Mouse (Mus musculus): Measurements from ENCODE around the gene Aaas. TPM values are rescaled to one million over a fixed set of nuclear protein-coding genes. Genes with fewer than 3 reads are reported as not detected.

Aaas gene
- polyA plus RNA-seq (2015; fragmentation: Nextera tagmentation; extraction: Ambion mirVana), result 37.4 and 37.9 TPM in 2 replicates

DNA sequence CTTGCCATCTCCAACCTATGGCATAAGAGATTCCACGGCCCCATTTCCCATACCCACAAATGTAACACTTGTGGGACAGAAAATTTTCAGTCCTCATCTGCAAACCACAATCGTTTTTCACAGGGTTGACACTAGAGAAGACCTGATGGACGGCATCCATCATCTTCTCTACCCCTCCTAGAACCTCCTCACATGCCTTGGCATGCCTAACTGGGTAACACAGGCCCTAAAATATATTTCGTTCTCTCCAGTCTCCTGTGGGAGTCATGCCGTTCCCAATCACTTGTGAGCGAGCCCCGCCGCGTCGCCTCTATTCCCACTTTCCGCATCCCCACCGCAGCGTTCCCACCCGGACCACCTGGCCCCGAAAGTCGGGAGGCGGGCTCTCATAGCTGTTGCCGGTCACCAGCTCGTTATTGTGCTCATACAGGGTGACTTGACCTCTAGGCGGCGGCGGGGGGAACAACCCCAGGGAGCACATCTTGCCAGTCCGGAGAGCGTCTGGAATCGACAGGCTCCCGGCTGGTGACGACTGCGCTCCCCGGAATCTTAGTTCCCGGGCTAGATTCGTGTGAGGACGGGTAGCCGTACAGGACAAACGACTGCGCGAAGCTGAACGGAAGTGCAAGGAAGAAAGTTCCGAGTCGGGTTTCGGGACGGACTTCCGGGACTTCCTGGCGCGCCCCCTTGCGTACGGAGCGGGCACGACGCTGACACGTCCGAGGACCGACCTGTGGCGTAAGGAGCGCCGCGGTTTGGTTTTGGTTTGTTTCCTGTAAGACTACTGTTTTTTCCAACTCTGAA lies at the start of gene Aaas:
Aaas (minus strand) TSS at position 634 of the 804 bp plus-strand sequence.
- Histone ChIP-seq H3K27ac (peak within 1 kb of the TSS; percentile 49), H3K27me3 (replicated peaks) (no peaks in the 10 kb centered on the region), H3K36me3 (replicated peaks) (no peaks in the 10 kb centered on the region), H3K4me2 (peak within 1 kb of the TSS; percentile 84), H3K4me3 (peak within 1 kb of the TSS; percentile 62), H3K9me3 (no peaks in the 10 kb centered on the region), H3K4me1 (peaks cover 20% of the 10 kb centered on the region), H3K9ac (peak within 1 kb of the TSS; percentile 62)
- ATAC-seq (replicated peaks), result peak; percentile 89
- under 1% methylated on average over 56 of the region's 56 CpGs for WGBS

DNA sequence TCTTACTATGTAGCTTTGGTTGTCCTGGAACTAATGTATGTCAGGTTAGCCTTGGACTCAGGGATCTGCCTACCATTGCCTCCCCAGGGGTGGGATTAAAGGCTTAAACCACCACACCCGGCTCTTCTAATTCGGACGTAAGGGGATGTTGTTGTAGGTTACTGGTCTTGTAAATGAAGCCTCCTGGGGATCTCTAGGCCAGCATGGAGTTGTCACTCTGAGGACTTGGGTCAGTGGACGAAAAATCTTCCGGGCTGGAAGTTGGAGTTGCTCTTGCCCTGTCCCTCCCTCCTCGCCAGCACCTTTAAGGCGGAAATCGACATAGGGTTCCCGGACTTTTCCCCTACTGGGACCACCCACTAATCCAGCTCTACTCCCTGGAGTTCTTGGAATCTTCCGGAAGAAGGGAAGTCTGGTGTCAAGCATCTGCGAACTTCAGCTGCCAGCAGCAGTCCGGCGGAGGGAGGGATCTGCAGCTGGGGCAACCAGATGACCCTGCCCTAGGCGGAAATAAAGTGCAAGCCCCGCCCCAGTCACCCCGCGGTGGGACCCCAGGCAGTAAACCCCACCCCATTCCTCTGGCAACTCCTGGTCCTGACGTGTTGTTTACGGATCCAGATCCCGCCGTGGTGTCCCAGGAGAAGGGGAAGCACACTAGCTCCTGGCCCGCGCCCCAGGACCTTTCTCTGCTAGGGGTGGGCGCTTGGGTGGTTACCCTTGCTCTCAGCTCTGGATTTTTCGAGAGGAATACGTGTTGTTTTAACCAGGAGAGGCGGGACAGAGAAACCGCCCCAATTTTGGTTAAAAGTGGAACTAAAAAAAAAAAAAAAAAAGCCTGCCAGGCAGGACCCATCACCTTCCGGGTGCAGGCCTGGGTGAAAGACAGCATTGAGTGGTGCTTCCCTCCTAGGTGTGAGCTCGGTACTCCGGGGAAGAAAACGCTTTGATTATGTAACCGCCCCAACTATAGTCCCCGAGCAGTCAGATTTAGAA lies 49.0 kb upstream of the Aaas start:
- peak overlapping the region; percentile 33 for H3K4me3 ChIP-seq
- WGBS, result 4% methylated on average over 34 of the region's 34 CpGs
- no peaks in the 10 kb centered on the region for H3K36me3 ChIP-seq (replicated peaks)
- H3K9me3 ChIP-seq, result no peaks in the 10 kb centered on the region
- H3K4me2 ChIP-seq, result peak overlapping the region; percentile 66
- peaks cover 8% of the 10 kb centered on the region for H3K4me1 ChIP-seq
- H3K9ac ChIP-seq, result peak overlapping the region; percentile 18
- ATAC-seq (replicated peaks), result no peak
- 0 out of 2 replicates have a peak overlapping the region, but pooled peaks have one; percentile 17 for H3K27ac ChIP-seq
- H3K27me3 ChIP-seq (replicated peaks), result no peaks in the 10 kb centered on the region

DNA sequence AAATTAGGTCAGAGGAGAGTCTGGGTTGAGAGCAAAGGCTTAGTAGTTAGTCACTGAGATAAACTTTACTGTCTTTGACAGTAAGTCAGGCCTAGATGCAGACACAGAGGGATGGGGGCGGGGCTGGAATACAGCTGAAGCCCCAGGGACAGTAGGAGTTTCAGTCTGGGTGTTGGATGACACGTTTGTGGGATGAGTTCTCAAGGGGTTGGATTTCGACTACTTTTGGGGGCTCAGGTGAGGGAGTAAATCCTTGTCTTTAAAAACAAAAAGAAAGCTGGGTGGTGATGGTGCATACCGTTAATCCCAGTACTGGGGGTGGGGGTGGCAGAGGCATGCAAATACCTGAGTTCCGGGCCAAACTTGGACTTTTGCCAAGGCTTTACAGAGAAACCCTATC lies 48.1 kb upstream of the Aaas start:
- Histone ChIP-seq H3K9me3 (no peaks in the 10 kb centered on the region), H3K9ac (no peak overlapping the region), H3K27me3 (replicated peaks) (no peaks in the 10 kb centered on the region), H3K27ac (no peak overlapping the region), H3K36me3 (replicated peaks) (no peaks in the 10 kb centered on the region), H3K4me2 (no peak overlapping the region), H3K4me1 (peaks cover 8% of the 10 kb centered on the region), H3K4me3 (no peak overlapping the region)
- no peak for ATAC-seq (replicated peaks)
- WGBS, result 20% methylated on average over 5 of the region's 5 CpGs

DNA sequence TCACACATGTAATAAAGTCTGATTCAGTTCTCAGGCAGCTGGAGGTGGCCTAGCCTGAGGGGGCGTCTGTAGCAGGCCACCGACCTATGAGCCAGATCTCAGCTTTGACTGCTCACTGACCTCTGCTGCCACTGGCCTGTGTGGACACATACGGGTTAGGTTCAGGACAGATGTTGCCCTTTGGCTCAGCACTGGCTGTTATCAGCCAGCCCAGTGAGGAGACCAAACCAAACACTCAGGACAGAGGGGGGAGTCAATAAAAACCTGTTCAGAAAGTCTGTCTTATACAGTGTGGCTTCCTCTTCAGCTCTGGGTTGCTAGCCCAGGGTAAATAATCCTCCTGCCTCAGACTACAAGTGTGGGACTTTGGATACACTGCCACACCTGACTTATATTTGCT lies 44.5 kb upstream of the Aaas start:
- no peaks in the 10 kb centered on the region for H3K36me3 ChIP-seq (replicated peaks)
- H3K9ac ChIP-seq, result no peak overlapping the region
- ATAC-seq (replicated peaks), result no peak
- no peaks in the 10 kb centered on the region for H3K27me3 ChIP-seq (replicated peaks)
- H3K27ac ChIP-seq, result no peak overlapping the region
- no peak overlapping the region for H3K4me3 ChIP-seq
- no peak overlapping the region for H3K4me2 ChIP-seq
- peaks cover 8% of the 10 kb centered on the region for H3K4me1 ChIP-seq
- 8% methylated on average over 3 of the region's 3 CpGs for WGBS
- no peaks in the 10 kb centered on the region for H3K9me3 ChIP-seq

DNA sequence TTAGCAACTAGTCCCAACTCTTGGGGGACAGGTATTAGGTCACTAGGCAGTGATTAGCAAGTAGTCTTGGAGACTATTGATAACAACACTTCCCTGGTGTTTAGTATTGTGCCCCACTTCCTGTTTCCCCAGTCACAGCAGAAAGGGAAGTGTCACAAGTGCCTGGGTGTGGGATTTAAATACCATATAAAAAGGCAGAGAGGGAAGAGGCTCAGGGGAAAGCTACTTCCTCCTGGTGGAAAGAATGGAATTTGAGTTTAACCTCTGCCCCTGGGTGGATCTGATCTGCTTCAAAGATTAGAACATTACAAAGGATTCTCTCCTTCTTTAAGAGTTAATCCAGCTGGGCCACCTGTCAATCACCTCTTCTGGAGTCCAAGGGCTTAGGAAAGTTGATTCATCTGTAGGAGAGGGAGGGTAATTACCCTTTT lies 43.0 kb upstream of the Aaas start:
- ATAC-seq (replicated peaks), result no peak
- H3K4me1 ChIP-seq, result no peaks in the 10 kb centered on the region
- H3K36me3 ChIP-seq (replicated peaks), result no peaks in the 10 kb centered on the region
- no peak overlapping the region for H3K27ac ChIP-seq
- H3K9me3 ChIP-seq, result no peaks in the 10 kb centered on the region
- H3K4me2 ChIP-seq, result no peak overlapping the region
- no peak overlapping the region for H3K9ac ChIP-seq
- H3K4me3 ChIP-seq, result no peak overlapping the region
- no peaks in the 10 kb centered on the region for H3K27me3 ChIP-seq (replicated peaks)

DNA sequence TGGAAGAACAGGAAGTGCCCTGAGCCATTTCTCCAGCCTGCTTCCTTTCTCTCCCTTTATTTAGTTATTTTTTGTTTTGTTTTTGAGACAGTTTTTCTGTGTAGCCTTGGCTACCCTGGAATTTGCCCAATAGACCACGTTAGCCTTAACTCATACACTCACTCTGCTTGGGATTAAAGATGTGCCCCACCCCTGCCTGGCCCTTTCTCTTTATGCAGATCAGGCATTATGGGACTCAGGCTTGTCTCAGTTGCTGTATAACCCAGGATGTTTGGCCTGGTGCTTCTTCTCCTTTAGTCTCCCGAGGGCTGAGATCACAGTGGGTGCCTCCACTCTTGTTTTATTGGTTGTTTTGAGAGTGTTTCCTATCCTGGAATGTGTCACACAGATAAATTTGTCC lies 41.9 kb upstream of the Aaas start:
- no peak for ATAC-seq (replicated peaks)
- no peak overlapping the region for H3K4me2 ChIP-seq
- no peak overlapping the region for H3K9ac ChIP-seq
- 17% methylated on average over 2 of the region's 2 CpGs for WGBS
- H3K9me3 ChIP-seq, result no peaks in the 10 kb centered on the region
- H3K27me3 ChIP-seq (replicated peaks), result no peaks in the 10 kb centered on the region
- H3K4me3 ChIP-seq, result no peak overlapping the region
- H3K4me1 ChIP-seq, result no peaks in the 10 kb centered on the region
- no peak overlapping the region for H3K27ac ChIP-seq
- no peaks in the 10 kb centered on the region for H3K36me3 ChIP-seq (replicated peaks)

DNA sequence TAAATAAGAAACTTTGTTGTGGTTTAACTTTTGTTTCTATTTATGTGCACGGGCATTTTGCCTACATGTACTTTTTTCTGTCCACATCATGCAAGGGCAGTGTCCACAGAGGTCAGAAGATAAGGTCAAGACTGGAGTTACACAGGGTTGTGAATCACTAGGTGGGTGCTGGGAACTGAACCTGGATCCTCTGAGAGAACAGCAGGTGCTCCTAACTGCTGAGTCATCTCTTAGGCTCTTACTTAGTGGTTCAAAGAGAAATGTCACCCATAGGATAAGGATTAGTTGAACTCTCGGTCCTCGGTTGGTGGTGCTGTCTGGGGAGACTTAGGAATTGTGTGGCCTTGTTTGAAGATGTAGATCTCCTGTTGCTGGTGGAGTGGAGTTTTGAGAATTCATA lies 38.4 kb upstream of the Aaas start:
- Histone ChIP-seq H3K9me3 (no peaks in the 10 kb centered on the region), H3K27me3 (replicated peaks) (no peaks in the 10 kb centered on the region), H3K27ac (no peak overlapping the region), H3K4me3 (no peak overlapping the region), H3K4me1 (no peaks in the 10 kb centered on the region), H3K4me2 (no peak overlapping the region), H3K9ac (no peak overlapping the region), H3K36me3 (replicated peaks) (no peaks in the 10 kb centered on the region)
- ATAC-seq (replicated peaks), result no peak
- WGBS, result 73% methylated on average over 3 of the region's 3 CpGs

DNA sequence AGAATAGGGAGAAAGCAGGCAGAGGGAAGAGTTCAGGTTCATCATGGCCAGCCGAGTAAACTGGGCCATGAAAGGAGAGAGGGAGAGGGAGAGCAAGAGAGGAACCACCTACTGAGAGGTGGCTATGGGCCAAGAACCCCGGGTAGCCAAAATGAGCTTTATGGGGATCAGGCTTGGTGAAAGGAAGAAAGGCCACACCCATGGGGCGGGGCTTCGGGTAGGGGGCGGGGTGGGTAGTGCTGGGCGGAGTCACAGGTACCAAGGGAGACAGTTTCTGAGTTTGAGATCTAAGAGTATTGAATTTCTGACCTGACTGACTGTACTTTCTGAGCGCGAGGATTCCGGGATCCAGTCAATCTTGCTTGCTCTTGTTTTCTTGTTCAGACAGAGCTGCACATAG lies 36.1 kb upstream of the Aaas start:
- 52% methylated on average over 9 of the region's 9 CpGs for WGBS
- H3K4me1 ChIP-seq, result no peaks in the 10 kb centered on the region
- ATAC-seq (replicated peaks), result no peak
- H3K27me3 ChIP-seq (replicated peaks), result no peaks in the 10 kb centered on the region
- H3K9me3 ChIP-seq, result no peaks in the 10 kb centered on the region
- H3K27ac ChIP-seq, result no peak overlapping the region
- H3K4me2 ChIP-seq, result no peak overlapping the region
- no peak overlapping the region for H3K9ac ChIP-seq
- H3K36me3 ChIP-seq (replicated peaks), result no peaks in the 10 kb centered on the region
- H3K4me3 ChIP-seq, result no peak overlapping the region

DNA sequence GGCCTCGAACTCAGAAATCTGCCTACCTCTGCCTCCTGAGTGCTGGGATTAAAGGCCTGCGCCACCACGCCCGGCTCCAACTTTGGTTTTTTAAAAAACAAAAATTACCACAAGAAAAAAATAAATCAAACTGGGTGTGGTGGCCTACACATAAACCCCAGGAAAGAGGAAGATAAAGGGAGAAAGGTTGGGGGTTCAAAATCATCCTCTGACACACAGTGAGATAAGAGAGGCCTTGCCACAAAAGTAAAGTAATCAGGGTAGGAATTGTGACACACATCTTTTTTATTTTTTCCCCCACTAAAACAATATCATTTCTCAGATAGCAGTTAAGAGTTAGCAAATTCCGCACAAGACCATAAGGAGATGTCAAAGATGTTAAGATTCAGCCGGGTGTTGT lies 33.1 kb upstream of the Aaas start:
- WGBS, result 96% methylated on average over 6 of the region's 6 CpGs
- no peaks in the 10 kb centered on the region for H3K9me3 ChIP-seq
- no peaks in the 10 kb centered on the region for H3K27me3 ChIP-seq (replicated peaks)
- H3K4me2 ChIP-seq, result no peak overlapping the region
- H3K36me3 ChIP-seq (replicated peaks), result no peaks in the 10 kb centered on the region
- no peak overlapping the region for H3K4me3 ChIP-seq
- ATAC-seq (replicated peaks), result no peak
- H3K9ac ChIP-seq, result no peak overlapping the region
- H3K4me1 ChIP-seq, result no peaks in the 10 kb centered on the region
- no peak overlapping the region for H3K27ac ChIP-seq

DNA sequence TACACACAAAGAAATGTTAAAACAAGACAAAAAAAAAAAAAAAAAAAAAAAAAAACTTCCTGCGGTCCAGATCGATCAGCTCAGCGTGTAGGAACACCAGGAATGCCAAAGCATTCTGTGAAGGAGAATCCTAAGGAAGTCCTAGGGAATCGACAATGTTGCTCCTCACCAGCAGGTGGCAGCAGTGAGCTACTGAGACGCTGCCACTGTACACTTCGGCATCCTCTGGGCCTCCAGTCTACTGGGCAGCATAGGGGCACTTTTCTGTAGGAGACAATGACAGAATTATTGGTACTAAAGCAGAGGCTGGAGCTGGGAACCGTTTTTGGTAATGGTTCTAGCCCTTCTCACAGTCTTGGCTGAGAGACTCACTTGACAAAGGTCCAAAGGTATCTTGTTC lies 31.0 kb upstream of the Aaas start:
- Histone ChIP-seq H3K9me3 (no peaks in the 10 kb centered on the region), H3K4me1 (peaks cover 12% of the 10 kb centered on the region), H3K4me3 (no peak overlapping the region), H3K4me2 (no peak overlapping the region), H3K27me3 (replicated peaks) (no peaks in the 10 kb centered on the region), H3K36me3 (replicated peaks) (no peaks in the 10 kb centered on the region), H3K9ac (no peak overlapping the region), H3K27ac (no peak overlapping the region)
- ATAC-seq (replicated peaks), result peak; percentile 74
- WGBS, result 2% methylated on average over 7 of the region's 7 CpGs

DNA sequence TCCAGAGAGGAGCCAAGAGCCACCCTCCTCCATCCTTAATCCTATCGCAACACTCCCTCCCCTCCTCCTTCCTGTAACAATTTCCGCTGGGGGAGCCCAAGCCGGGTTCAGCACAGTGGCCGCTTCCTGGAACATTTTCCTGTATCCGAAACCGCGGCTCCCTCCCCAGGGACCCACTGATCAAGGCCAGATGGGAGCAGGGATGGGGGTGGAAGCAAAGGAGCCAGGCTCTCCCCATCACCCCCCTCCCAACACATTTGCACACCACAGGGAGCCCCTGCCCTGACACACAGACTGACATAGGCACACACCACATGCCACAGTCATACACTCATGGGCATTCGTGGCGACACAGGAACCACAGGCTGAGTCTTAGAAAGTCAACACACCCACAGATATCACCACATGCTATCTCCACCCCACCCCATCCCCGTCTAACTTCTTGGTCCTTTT lies 27.3 kb upstream of the Aaas start:
- no peak overlapping the region for H3K27ac ChIP-seq

DNA sequence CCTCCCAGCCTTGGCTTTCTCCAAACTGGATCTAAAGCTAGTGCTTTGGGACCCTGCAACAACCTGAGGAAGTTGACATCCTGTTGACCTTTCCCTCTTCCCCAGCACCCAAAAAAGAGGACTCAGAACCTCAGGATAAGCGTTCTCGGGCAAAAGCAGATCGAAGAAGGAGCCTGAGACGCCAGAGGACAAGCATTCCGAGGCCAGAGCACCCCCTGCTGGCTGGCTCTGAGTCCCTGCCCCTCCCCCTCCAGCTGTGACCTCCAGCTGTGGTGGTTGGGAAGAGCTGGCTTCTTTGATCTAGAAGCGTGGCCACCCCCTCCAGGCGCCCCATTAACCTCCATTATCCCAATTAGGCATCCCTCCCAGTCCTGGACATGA lies 26.6 kb upstream of the Aaas start:
- Histone ChIP-seq H3K4me3 (peak overlapping the region; percentile 58), H3K4me1 (peaks cover 16% of the 10 kb centered on the region), H3K36me3 (replicated peaks) (no peaks in the 10 kb centered on the region), H3K4me2 (peak overlapping the region; percentile 98), H3K27ac (0 out of 2 replicates have a peak overlapping the region, but pooled peaks have one; percentile 52), H3K9ac (peak overlapping the region; percentile 57), H3K9me3 (no peaks in the 10 kb centered on the region), H3K27me3 (replicated peaks) (peaks cover 7% of the 10 kb centered on the region; the same call in 1 of the 2 replicates)
- peak; percentile 71 for ATAC-seq (replicated peaks)
- WGBS, result 0% methylated on average over 7 of the region's 7 CpGs

More for the DNA sequence above, 27.3 kb upstream of the Aaas start:
- H3K4me1 ChIP-seq, result peaks cover 16% of the 10 kb centered on the region
- no peaks in the 10 kb centered on the region for H3K36me3 ChIP-seq (replicated peaks)
- H3K4me2 ChIP-seq, result peak overlapping the region; percentile 98
- H3K27me3 ChIP-seq (replicated peaks), result peaks cover 7% of the 10 kb centered on the region; the same call in 1 of the 2 replicates
- H3K9ac ChIP-seq, result no peak overlapping the region; the same call in 1 of the 2 replicates
- H3K9me3 ChIP-seq, result no peaks in the 10 kb centered on the region
- WGBS, result 1% methylated on average over 10 of the region's 10 CpGs
- no peak for ATAC-seq (replicated peaks)
- H3K4me3 ChIP-seq, result no peak overlapping the region

Measured in midbrain, embryonic 15.5 days (tissue).